Mouse (Mus musculus): ENCODE measurements around the gene Slc22a6.

Slc22a6 gene

GRCm38 (mm10) chr19:8611358-8612123 lies 6.3 kb upstream of the Slc22a6 start:
- DNase-seq (ENCODE audit: low read depth, low spot score): no peak

- no peak for DNase-seq (ENCODE audit: low read depth, low spot score)
Measured at GRCm38 (mm10) chr19:8613111-8613510, 4.7 kb upstream of the Slc22a6 start.

DNA sequence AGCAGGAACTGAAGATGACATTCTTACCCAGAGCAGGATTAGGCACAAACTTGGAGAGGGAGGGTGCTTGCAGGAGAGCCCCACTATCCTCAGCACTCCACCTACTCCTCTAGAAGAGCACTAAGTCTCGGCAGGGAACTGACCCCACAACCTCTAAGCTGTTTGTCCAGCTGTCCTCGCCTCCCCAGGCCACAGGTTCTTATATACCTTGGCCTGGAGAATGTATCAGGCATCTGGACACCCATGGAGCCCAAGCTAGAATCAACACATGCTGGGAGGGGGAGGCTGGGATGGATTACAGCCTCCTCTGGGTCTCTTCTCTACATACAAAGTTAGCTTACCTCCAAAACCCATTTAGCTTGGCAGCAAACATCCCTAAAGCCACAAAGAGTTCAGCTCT lies 3.5 kb upstream of the Slc22a6 start:
- no peak for DNase-seq (ENCODE audit: low read depth, low spot score)

DNA sequence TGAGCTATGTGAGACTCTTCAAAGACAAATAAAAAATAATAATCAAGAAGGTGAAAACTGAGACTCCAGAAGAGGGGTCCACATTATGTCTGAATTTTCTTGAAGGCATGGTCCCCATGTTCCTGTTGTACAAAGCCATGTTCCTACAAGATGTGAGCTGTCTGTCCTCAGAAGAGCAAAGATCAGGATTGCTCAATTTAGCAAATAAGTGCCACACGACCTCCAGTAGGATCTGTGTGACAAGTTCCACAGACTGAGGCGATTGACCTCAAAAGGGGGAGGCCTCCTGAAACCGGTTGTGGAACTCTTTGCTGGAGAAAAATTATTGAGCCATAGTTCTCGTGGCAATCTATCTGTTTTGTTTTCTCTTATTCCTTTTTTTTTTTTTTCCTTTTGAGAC lies 1.5 kb upstream of the Slc22a6 start:
- no peak for DNase-seq (ENCODE audit: low read depth, low spot score)

- no peak for DNase-seq (ENCODE audit: low read depth, low spot score)
Measured at GRCm38 (mm10) chr19:8621098-8621497, 3.3 kb downstream of the Slc22a6 start.

DNA sequence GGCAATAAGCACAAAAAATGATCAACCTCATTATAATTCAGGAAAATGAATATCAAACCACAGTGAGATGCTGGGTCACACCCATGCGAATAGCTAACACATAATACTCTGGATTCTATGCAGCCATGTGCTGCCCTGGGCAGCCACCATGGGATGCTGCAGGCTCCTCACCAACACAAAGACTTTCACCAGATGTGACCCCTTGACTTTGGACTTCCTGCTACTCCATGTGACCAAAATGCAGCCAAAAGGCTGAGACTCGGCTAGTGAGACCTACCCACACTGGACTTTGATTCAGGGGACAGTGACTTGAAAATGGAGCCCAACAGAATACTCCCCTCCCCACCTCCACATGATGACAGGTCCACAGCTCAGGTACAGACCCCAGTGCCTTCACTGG lies 12.4 kb downstream of the Slc22a6 start:
- DNase-seq (ENCODE audit: low read depth, low spot score): no peak

DNA sequence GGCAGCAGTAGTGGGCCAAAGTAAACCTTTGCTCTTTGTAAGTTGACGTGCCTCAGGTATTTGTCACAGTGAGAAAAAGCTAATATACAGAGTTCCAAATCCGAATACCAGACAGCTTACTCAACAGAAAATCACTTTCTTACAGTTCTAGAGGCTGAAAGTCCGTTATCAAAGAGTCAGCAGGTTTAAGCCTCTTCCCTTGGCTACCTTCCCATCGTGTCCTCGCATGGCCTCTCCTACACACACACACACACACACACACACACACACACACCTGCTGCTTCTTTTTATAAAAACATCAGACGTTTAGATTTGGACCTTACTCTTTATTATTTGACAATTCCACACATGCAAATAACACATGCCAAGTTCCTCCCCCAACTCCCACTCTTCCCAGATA lies 13.0 kb downstream of the Slc22a6 start:
- DNase-seq (ENCODE audit: low read depth, low spot score): no peak

DNA sequence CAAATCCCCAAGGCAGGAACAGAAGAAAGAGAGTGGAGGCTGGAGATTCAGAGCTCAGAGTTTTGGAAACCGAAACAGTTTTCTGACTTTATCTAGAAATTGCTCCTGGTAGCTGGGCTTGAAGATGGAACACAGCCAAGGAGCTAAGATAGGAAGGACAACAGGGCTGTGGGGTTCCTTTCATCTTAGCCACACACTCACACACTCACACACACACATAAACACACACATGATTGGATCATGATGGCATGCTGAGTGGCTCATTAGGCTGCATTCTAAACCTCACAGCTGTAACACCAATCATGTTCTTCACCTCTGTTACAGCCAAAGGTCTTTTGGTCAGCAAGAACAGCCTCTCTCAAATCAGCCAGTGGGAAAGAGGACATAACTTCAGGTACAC lies 14.2 kb downstream of the Slc22a6 start:
- no peak for DNase-seq (ENCODE audit: low read depth, low spot score)

DNA sequence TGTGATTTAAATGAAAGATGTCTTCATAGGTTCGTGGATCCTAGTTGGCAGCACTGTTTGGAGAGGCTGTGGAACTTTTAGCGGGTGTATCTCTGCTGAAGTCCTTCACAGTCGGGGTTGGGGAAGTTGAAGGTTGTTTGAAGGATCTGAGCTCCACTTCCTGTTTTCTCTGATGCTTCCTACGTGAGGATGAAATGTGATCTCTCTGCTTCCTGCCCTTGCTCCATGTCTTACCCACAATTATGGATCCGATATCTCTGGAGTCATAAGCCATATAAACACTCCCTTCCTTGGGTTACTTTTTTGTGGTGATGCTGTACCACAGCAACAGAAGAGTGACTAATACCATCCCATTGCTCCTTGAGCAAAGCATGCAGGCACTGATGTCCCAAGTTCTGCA lies 24.2 kb downstream of the Slc22a6 start:
- no peak for DNase-seq (ENCODE audit: low read depth, low spot score)

GRCm38 (mm10) chr19:8646393-8646792 lies 28.6 kb downstream of the Slc22a6 start:
- DNase-seq (ENCODE audit: low read depth, low spot score): no peak

- no peak for DNase-seq (ENCODE audit: low read depth, low spot score)
Measured at GRCm38 (mm10) chr19:8655833-8656232, 38.0 kb downstream of the Slc22a6 start.

DNA sequence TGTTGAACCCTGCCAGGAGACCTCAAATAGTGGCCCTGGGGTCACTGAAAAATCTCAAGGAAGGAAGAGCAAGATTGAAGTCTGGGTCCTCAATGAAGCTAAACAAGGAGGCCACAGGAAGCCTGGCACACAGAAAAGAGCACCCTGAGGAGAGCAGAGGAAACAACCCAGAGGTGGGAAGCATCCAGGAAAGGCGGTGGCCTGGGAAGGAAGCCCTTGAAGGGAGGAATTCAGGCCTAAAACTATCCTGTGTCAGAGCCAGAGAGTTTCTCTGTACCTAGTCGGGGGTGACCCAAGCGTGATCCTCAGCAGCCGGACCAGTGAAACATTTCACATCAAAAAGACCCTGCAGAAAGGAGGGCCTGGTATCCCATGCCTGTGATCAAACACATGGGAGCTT lies 38.5 kb downstream of the Slc22a6 start:
- no peak for DNase-seq (ENCODE audit: low read depth, low spot score)

DNA sequence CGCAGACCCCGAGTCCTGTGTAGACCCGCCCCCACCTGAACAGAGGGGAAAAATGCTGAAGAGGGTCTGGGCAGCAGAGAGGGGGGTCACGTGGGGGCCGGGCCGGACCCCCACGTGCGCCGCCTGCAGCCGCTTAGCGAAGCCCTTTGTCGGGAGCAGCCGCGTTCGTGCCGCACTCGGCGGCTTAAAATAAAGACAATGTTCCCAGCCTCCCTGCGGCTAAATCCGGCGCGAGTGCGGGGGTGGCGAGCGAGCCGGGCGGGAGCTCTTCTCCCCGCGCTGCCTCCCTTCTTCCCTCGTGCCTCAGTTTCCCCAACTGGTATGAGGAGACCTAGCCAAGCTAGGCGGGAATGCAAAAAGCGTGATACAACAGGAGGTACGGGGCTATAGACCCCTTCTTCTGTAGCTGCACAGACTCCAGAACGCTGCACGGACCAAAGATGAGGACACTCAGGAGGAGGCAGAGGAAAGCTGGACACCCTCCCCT lies 44.0 kb downstream of the Slc22a6 start:
- DNase-seq (ENCODE audit: low read depth, low spot score): no peak

GRCm38 (mm10) chr19:8662337-8662736 lies 44.5 kb downstream of the Slc22a6 start:
- DNase-seq (ENCODE audit: low read depth, low spot score): peak; percentile 62

DNA sequence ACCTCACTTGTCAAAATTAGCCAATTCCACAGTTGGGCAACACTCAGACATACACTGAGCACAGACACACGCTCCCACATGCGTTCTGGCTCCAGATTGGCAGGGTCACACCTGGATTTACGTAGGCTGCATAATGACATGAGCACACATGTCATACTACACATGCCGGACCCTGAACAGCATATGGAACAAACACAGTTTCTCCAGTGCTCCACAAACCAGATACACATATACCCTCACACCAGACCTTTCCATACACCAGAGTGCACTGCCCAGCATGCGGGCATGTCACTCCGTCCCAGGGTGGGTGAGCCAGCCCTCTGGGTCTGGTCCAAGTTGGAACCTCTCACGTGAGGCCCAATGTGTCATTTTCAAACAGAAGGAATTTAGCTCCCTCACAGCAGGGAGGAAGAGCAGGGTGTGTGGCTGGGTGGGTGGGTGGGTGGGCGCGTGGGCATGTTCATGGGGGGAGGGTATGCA lies 45.6 kb downstream of the Slc22a6 start, which contains the start of gene Chrm1:
Gene Chrm1 (plus strand): TSS at position 430 of the 480 bp plus-strand sequence.
- DNase-seq (ENCODE audit: low read depth, low spot score): no peak

GRCm38 (mm10) chr19:8663911-8664421 lies 46.1 kb downstream of the Slc22a6 start:
- DNase-seq (ENCODE audit: low read depth, low spot score): no peak

GRCm38 (mm10) chr19:8664859-8665258 lies 47.0 kb downstream of the Slc22a6 start:
- no peak for DNase-seq (ENCODE audit: low read depth, low spot score)

DNA sequence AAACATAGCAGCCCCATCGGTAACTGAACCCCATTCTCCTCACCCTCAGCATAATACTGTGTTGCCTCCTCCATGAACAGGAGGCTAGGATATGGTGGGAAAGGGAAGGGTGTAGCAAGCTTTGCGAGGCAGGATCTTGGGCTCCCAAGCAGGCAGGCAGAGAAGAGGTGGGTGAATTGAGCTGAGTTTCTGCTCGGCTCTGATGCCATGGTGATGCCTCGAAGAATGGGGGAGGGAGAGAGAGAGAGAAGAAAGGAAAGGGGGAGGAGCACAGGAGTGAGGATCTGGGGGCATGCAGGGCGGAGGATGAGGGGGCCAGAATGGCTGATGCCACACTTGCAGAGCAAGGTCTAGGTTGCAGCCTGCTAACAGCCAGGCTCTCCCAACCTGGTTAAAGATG lies 47.9 kb downstream of the Slc22a6 start:
- no peak for DNase-seq (ENCODE audit: low read depth, low spot score)

DNA sequence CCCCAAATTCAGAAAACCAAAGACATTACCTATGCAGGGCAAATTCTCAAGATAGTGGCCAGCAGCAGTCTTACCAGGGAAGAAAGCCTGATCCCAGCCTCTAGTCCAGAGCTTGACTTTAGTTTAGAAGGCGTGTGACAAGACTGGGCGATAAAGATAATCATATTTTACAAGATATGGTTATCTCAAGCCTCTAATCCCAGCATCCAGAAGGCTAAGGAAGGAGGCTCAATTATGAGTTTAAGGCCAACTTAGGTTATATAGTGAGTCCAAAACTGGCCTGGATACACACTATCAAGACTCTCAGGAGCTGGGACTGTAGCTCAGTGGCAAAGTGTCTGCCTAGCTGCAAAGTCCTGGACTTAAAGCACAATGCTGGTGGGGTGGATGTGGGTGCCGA lies 55.0 kb downstream of the Slc22a6 start:
- DNase-seq (ENCODE audit: low read depth, low spot score): no peak

GRCm38 (mm10) chr19:8673336-8674063 lies 55.7 kb downstream of the Slc22a6 start:
- DNase-seq (ENCODE audit: low read depth, low spot score): no peak

All from CD4-positive, CD25-positive, alpha-beta regulatory T cell, adult 2 months (primary cell).